Mouse (Mus musculus) adrenal gland, adult 8-10 months (tissue): ENCODE measurements at regions not wholly inside any gene's neighbourhood (a gene's known extent, or its start where the extent isn't known, plus 50 kb on each side); places are given as distances from the start of the nearest gene placed in this dataset.
"Not testable (repeated sequence)": the region's sequence is repeated elsewhere in the genome, so short reads cannot be mapped to it uniquely, and the experiment has no call there.

Experiments
- DNase-seq: peaks from one replicate; pipeline ENCODE4 v3.0.0; 2022

DNA sequence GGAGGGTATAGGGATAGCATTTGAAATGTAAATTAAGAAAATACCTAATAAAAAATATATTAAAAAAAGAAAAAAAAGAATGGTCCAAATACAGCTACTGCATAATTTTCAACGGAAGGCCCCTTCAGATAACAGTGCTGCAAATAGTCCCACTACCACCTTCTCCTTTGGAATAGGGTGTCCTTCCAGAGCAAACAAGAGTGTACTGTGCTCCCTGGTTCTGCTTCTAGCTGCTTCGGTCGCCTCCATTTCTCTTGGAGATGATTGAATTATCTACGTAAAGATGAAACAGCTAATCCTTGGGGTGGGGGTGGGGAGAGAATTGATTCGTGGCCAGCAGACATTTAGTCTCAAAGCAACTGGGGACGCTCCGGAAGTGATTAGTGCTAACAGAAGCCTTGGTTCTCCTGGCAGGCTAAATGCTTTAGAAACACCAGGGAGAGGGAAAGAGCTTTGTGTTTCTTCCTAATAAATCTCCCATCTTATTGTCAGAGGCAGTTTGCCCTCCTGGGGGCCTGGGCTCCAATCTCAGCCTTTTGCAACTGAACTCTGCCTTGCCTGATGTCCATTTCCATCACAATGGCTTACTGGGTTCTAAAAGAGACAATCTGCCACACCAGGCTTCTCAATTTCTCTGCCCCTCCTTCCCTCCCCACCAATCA is 184.5 kb upstream of the Tbl1xr1 start:
- no peak for DNase-seq

DNA sequence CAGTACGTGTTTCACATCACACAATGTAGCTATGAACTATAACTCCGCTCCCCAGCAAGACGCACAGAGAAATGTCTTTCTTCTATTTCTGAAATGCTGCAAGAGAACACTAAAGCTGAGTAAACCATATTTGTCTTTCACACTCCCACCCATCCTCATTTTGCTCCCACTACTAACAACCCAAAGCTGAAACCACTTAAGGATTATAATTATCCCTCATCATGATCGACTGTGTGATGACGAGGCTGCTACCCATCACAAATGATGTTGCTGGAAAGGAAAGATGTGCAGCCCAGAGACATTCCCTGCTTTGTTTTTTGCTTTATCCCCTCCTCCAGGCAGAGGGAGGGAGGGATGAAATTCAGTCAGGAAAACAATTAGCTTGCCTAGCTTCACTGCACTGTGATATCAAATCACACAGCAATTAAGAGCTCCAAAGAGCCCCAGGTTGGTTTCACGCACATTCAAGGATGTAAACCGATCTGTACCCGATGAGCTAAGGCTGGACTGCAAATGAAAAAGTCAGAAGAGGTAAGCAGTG is 183.5 kb upstream of the Tbl1xr1 start:
- no peak for DNase-seq

DNA sequence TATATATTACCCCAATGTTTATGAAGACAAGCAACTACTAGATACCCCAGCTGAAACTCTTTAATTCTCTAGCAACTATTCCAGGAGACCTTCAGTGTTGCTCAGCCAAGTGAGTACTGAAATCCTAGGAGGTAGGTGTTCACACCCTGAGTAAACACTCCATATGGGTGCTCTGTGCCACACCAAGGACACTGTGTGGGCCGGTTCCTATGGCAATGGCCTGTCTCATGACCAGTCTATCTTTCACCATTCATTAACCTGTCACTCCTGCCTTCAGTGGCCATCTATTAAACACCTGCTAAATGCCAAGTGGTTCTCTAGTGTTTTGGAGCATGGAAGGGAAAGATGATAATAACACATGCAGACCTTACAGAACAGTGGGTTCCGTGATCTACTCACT is 180.9 kb upstream of the Tbl1xr1 start:
- DNase-seq: no peak

DNA sequence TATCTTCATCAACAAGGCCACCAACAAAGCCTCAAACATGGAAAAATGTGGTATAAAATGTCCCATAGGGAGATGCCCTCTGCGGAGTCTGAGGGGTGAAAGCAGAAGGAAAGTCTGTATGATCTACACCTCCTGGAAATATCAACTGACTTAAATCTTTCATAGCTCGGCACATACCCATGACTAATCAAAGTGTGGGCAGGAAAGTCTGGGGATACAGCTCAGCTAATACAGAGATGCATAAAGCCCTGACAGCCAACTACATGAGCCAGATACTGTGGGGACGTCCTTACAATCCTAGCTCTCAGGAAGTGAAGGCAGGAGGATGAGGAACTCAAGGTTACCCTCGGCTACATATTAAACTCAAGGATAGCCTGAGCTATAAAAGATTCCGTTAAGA is 178.2 kb upstream of the Tbl1xr1 start:
- no peak for DNase-seq

DNA sequence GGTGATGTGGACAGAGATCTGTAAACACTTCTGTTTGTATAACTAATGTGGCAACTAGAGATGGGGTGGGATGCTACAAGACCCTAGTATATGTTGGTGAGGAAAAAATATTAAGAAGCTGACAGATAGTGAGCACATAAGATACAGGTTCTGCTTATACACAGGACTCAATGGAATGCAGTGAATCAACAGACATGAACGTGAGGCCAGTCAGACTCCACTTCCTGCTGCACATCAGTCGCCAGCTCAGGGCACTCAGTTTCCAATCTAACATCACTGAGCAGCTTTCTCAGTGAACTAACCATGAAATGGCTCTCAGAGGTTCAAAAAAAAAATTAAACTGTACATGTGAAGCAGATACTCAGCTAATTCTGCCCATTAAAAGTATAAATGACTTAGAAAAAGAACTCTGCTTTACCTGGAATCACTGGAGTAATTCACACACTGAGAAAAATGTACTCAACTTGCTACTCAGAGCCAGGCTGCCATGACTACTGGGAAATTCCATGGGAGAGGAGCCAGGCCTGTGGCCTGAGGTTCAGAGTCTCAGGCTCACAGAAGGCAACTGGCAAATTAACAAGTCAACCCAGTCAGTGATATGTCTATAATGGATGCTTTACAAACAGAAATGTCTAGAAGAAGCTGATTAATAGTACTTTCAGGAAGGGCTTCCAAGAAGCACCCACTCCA is 170.9 kb upstream of the Tbl1xr1 start:
- no peak for DNase-seq

DNA sequence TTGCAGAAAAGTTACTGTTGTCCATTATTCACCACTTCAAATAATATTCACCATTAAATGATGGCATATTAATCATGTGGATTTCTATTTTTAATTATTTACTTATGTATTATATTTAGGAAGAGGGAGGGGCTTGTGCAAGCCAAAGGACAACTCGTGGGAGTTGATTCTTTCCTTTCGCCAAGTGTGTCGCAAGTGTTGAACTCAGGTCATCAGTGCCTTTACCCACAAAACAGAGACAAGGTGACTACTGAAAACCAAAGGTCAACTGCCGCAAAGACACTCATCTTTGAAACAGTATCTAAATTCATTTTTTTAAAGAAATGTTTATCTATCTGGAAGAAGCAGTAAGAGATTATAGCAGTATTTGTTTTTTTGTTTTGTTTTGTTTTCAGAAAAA is 167.6 kb upstream of the Tbl1xr1 start:
- DNase-seq: no peak

DNA sequence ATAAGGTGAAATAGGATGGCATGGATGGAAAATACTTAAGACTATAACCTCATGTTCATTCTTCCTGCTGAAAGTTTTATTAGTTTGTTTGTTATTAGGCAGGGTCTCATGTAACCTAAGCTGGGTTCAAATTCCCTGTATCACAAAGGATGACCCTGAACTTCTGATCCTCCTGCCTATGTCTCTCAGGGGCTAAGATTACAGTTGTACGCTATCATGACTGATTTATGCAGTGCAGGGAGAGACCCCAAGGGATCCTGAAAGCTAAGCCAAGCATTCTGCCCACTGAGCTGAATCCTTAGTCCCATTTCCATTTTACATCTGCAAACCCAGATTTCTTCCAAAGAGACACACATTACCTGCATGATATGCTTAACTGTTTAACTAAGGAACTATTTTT is 166.4 kb upstream of the Tbl1xr1 start:
- no peak for DNase-seq

DNA sequence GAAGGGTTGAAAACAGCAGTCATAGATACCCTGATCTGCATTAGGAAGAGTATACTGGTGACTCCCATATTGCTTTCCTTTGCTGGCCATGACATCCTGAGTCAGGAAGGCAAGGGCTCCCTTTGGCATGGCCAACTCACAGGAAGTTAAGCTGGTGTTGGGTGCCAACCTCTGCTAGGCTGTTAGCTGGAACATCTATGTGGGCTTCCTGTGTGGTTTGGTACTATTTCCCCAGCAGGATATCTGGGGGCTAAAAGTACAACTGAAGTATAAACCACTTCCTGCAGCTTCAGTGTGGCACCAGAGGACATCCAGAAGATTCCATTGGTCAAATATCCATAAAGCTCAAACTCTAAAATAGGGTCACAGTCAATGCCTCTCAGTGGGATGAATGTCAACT is 165.4 kb upstream of the Tbl1xr1 start:
- DNase-seq: no peak

DNA sequence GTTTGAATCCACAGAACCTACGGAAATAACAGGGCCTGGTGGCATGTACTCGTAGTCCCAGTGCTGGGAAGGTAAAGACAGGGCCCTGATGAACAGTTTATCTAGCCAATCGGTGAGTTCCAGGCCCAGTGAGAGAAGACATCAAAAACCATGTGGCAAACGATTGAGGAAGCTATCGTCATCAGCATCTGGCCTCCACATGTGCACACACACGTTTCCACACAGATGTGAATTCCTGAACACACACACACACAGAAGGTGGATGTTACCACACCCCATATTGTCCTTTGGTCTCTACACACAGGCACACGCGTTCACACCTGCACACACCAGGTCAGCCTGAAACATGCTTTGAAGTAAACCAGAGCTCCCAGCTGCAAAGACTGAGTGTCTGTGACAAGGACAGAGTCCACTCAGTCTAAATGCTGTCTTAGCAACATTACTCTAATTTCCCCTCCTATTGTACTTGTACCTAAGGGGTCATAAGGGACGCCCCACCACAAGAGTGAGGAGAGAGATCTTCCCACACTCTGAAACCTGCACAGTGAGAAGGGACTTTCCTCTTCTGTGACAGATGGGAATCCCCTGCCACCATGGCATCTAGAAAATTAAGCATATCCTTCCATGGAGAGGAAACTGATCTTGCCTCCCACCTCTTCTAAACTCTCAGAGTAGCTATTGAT is 159.1 kb upstream of the Tbl1xr1 start:
- DNase-seq: no peak

DNA sequence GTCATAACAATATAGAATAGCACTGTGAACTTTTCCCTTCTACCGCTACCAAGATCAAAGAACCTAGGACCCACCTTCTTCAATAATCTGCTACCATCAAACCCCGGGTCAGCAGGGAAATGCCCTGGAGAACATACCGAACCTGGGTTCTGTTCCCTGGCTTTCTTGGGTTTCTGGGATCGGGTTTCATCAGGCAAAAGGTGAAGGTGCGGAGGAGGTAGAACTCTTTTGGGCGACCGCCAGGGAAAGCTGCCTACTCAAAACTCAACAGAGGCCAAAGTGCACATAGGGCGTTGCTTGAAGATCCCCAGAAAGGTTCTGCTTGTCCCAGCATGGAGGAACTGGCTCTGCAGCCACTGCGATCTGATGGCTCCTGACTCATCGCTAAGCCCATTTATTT is 158.0 kb upstream of the Tbl1xr1 start:
- DNase-seq: no peak

DNA sequence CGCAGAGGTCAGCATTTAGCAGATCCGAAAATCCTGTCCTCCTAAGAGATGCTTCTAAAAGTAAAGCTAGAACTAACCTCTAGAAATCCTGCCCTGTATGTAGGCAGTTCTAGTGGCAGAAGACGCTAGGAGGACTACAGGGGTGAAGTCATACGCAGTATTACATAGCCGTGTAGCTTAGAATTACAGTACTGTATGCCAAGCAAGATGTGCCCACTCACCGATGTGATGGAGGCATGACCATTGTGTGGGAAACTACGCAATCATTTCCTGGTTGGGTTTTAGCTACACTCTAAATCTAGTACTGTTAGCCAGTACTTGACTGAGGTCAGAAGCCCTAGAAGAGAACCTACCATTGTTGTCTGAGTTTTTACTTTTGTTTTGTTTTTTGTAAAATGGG is 156.5 kb upstream of the Tbl1xr1 start:
- no peak for DNase-seq

DNA sequence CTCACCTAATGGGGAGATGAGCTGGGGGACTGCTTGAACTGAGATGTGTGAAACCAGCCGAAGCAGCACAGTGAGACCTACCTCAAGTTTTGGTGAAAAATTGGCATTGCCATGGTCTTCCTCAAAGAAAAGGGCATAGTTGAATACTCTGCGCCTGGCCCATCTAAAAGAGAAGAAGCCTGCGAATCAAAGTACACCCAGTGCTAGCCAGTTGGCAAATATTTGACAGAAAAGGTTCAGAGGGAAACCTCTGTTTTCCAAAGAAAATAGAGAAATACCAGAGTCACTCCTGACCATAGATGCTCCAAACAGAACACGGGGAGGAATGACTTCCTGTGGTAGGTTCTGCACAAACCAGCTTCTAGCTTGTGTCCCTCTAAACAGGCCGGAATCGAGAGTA is 144.5 kb upstream of the Tbl1xr1 start:
- DNase-seq: no peak

DNA sequence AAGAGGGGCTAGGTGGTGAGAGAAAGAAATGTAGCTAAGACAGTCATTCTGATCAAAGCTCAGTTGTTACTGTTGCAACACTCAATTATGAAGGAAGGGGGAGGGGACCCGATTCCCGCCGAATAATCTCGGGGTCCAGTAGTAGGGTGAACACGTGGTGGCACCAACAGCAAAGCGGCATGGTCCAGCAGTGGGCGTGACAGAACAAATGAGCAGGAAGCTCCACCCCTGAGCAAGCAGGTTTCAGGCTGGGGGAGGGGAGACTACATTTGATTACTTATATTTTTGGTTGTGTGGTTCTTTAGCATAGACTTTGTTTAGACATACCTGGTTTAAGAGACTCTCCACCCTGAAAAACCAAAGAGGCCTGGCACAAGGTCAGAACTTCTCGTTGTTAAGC is 143.8 kb upstream of the Tbl1xr1 start:
- DNase-seq: not testable (repeated sequence)

DNA sequence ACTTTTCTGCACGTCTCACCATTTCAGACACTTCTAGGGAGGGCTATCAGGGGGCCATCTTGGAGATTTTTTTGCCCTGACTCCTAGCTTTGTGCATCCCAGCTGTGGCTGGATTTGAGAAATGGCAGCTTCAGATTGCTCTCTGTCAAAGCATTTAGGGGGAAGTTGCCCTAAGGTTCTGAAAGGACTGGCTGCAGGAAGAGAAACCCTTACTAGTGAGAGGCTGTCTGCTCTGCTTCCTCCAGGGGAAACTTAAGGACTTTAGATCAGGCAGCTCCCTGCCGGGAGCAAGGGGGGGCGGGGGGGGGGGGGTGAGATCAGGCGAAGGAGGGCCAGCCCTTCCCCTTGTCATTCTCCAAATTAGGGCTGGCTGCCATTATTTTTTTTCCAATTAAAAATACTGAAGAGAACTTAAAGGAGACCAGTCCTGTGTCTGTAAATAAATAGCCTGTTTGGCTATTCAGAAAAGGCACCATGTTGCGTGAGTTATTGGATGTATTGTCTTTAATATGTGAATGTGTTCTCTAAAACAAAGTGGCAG is 141.7 kb upstream of the Tbl1xr1 start:
- DNase-seq: no peak

DNA sequence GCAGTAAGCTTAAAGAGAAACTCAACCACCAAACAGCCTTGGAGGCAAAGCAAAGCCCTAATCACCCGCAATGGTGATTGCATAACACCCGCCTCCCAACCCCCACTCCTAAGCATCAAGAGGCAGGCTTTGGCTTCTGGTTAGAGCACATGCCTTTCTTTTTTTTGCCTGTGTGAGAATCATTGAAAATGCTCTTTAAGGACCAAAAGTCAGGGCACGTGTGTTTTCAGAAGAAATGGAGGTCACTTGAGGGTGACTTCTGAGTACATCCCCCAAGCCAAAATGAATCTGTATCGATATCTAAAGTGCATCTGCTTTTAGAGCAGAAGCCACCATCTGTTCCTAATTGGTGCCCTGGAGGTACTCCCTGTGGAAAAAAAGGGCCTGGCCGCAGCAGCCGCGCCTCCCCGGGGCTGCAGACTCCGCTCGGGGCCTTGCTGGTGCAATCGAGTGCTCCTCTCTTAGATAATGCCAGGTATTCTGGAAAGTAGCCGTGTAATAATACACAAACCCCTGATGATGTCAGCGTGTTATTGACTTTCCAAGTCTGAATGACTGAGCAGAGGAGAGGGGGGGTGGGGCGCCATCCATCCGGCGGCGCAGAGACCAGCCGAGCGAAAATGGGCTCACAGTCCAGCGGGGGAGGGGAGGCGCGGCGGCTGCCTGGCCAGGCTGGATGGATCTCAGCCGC is 140.7 kb upstream of the Tbl1xr1 start:
- DNase-seq: peak; percentile 88

DNA sequence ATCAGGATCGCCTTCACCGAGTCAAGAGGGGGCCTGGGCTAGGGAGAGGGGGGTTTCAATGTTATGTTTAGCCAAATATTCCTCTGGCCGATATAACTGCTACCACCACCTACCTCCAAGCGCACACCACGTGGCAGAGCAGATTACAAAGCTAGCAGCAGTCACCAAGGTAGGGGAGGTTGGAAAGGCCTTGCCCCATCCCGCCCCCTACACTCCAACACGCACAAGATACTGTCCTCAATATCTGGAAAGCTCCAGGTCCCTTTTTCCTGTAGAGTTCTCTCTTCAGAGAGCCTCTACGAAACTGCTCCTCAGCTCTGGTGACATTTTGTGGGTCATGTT is 140.2 kb upstream of the Tbl1xr1 start:
- DNase-seq: no peak

DNA sequence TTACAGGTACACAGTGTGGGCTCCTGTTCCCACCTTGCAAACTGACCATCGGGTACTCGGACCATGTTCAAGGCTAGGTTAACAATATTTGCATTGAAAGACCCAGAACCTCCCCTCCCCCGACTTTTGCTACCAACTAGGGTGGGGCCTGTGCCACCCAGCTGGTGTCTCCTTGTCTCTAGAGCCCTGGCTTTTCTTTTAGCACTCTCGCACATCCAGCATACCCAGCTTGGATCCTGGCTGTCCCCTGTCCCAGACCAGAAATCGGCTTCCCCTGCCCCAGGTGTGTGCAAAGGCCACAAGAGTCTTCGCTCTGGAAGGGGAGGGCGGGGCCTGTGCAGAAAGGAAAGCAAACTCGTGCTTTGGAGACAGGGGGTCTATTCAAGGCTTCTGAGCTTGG is 139.8 kb upstream of the Tbl1xr1 start:
- DNase-seq: no peak

DNA sequence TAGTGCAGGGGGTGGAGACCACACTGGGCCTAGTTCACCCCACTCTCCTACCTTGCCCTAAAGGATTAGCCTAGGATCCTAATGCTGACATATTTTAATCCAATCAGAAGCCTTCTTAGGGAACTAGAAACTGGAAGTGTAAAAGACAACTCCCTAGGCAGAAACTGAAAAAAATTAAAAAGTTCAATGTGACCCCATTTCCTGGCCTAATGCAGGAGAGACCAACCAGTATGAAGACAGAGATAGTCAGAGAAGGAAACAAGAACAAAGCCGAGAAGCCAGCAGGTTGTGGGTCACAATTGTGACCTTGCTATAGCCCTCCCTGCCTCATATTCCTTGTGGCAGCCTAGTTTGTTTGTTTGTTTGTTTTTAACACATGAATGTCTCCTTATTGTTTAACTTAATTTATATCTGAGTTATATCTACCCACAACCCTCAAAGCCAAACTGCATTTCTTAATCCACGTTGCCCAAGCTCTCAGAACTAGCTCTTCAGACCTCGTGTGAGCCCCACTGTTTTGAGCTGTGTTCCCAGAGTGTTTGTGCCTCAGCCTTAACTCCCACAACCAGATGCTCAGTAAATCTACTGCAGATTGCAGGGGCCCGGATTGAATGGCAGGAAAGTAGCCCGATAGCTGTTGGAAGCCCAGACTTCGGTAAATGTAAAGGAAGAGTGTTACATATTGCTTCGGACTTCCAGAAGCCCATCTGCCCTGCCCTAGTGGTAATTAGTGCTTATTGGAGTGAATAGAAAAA is 139.0 kb upstream of the Tbl1xr1 start:
- no peak for DNase-seq

DNA sequence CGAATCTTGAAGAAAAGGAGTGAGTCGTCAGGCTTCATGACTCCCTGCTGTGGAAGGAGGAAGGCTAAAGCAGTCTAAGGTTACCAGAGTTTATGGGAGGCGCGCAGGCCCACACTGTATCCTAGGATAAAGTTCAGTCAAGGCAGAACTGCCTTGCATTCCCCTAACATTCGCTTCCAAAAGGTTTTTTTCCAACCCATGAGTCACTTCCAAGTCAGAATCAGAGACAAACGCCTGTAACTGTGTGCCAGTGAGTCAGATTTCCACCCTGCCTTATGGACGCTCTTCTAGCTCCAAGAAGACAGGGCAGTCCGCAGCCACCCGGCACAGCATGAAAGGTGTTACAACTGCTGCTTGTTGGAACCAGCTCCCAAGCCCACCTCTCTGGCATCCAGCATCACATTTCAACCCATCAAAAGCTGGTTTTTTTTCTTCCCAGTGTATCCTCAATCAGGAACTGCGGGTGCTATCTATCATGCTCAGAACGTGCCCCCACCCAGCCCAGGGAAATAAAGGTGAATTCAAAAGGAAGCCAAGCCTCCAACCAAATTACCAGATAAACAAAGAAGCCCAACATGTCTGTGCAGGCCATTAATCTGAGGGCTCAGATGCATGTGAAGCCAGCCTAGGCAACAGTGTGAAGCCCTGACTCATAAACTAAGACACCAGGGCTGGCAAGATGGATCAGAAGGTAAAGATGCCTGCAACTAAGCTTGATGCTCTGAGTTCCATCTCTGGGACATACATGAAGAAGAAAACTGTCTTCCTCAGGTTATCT is 138.2 kb upstream of the Tbl1xr1 start:
- peak; percentile 43 for DNase-seq

DNA sequence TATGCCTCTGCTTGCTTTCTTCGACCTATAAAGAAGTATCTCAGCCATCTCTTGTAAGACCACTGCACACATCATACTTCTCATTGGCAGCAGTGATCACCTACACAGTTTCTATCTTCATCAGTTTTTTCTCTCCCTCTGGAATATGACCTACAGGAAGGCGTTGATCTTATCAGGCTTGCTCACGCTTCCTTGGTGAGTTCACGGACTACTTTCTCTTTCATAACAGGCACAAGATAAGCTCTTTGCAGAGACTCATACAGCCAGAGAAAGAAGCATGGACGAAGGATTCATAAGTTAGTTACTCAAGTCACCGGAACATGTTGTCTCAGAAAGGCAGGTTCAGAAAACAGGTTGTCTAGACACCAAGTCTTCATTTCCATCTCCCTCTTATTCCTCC is 136.7 kb upstream of the Tbl1xr1 start:
- DNase-seq: no peak

DNA sequence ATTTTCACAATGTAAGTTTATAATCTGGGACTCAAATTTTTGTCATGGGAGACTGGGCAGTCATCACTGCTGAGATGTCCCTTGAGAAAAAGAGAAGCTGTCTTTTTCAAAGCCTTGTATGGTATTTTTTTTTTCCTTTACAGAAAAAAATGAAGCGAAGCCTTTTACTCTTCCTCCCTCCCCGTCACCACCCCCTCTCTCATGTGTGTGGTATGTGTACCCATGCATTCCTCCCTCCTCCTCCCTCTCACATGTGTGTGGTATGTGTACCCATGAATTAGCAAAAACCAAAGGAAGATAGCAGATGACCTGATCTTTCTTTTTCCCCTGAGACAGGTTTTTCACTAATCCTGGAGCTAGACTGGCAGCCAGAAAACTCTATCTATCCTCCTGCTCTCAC is 134.9 kb upstream of the Tbl1xr1 start:
- no peak for DNase-seq
